Mouse (Mus musculus) kidney, adult 2 months (tissue): ENCODE results near the gene Gm3676.
"Not testable (repeated sequence)": the region's sequence is repeated elsewhere in the genome, so short reads cannot be mapped to it uniquely, and the experiment has no call there.

Source experiments
- CTCF ChIP-seq: fragments of 200-500 bp; conservative IDR thresholded peaks from 2 replicates; pipeline ENCODE4 v1.5.1; 2011; ENCODE audit warnings: low read depth, mild to moderate bottlenecking, control low read depth, low read length, moderate library complexity, mixed read lengths; ENCODE audit not compliant: insufficient read depth, insufficient read length
- POLR2A ChIP-seq: fragments of 200-500 bp; IDR thresholded peaks from one replicate; pipeline ENCODE4 v1.6.1; 2011; ENCODE audit warnings: low read depth, low read length, control low read depth

- not testable (repeated sequence) for TF ChIP-seq CTCF, POLR2A
These were observed 35.6 kb downstream of the Gm3676 start for GRCm38 (mm10) chr14:41610690-41611089.
